Mouse (Mus musculus): ENCODE measurements around the gene Phrf1. TPM values are rescaled to one million over a fixed set of nuclear protein-coding genes. Genes with fewer than 3 reads are reported as not detected.

Gene Phrf1
- total RNA-seq (2015): 51.0 and 53.0 TPM in 2 replicates
- total RNA-seq (2017): 60.4 and 62.2 TPM in 2 replicates

GRCm38 (mm10) chr7:141228279-141229067 lies at the start of gene Phrf1:
Phrf1 (plus strand) TSS chr7:141228784.
- peak; percentile 98 for ATAC-seq (replicated peaks; ENCODE audit: poor library complexity)

- no peak for ATAC-seq (replicated peaks; ENCODE audit: poor library complexity)
These were observed 40.4 kb upstream of the Phrf1 start for GRCm38 (mm10) chr7:141188194-141188593.

- ATAC-seq (replicated peaks; ENCODE audit: poor library complexity): no peak
These were observed 39.9 kb upstream of the Phrf1 start for GRCm38 (mm10) chr7:141188733-141189132.

GRCm38 (mm10) chr7:141190220-141190619 lies 38.4 kb upstream of the Phrf1 start:
- ATAC-seq (replicated peaks; ENCODE audit: poor library complexity): no peak

- no peak for ATAC-seq (replicated peaks; ENCODE audit: poor library complexity)
These were observed 37.5 kb upstream of the Phrf1 start for GRCm38 (mm10) chr7:141191036-141191435.

- ATAC-seq (replicated peaks; ENCODE audit: poor library complexity): no peak
These were observed 36.5 kb upstream of the Phrf1 start for GRCm38 (mm10) chr7:141191796-141192685.

- ATAC-seq (replicated peaks; ENCODE audit: poor library complexity): 0 out of 2 replicates have a peak, but pooled peaks have one; percentile 9
These were observed 35.7 kb upstream of the Phrf1 start for GRCm38 (mm10) chr7:141192776-141193347.

GRCm38 (mm10) chr7:141193348-141193856 lies 35.2 kb upstream of the Phrf1 start:
- peak; percentile 0; the same call in 1 of the 2 replicates for ATAC-seq (replicated peaks; ENCODE audit: poor library complexity)

GRCm38 (mm10) chr7:141193948-141194347 lies 34.6 kb upstream of the Phrf1 start, which contains the start of the genes Hras and Lrrc56:
Hras (minus strand) TSS chr7:141194005.
Lrrc56 (plus strand) TSS chr7:141194157.
- ATAC-seq (replicated peaks; ENCODE audit: poor library complexity): peak; percentile 90

- no peak for ATAC-seq (replicated peaks; ENCODE audit: poor library complexity)
These were observed 34.2 kb upstream of the Phrf1 start for GRCm38 (mm10) chr7:141194409-141194808.

- ATAC-seq (replicated peaks; ENCODE audit: poor library complexity): peak; percentile 69
These were observed 33.8 kb upstream of the Phrf1 start for GRCm38 (mm10) chr7:141194830-141195229.

- no peak for ATAC-seq (replicated peaks; ENCODE audit: poor library complexity)
These were observed 32.8 kb upstream of the Phrf1 start for GRCm38 (mm10) chr7:141195754-141196153.

GRCm38 (mm10) chr7:141196619-141197282 lies 31.8 kb upstream of the Phrf1 start:
- no peak for ATAC-seq (replicated peaks; ENCODE audit: poor library complexity)

- ATAC-seq (replicated peaks; ENCODE audit: poor library complexity): no peak
These were observed 30.5 kb upstream of the Phrf1 start for GRCm38 (mm10) chr7:141198121-141198520.

- no peak for ATAC-seq (replicated peaks; ENCODE audit: poor library complexity)
These were observed 24.0 kb upstream of the Phrf1 start for GRCm38 (mm10) chr7:141204546-141204945.

GRCm38 (mm10) chr7:141205504-141205903 lies 23.1 kb upstream of the Phrf1 start:
- no peak for ATAC-seq (replicated peaks; ENCODE audit: poor library complexity)

GRCm38 (mm10) chr7:141206182-141206937 lies 22.2 kb upstream of the Phrf1 start:
- ATAC-seq (replicated peaks; ENCODE audit: poor library complexity): peak; percentile 28; the same call in 1 of the 2 replicates

- no peak for ATAC-seq (replicated peaks; ENCODE audit: poor library complexity)
These were observed 19.1 kb upstream of the Phrf1 start for GRCm38 (mm10) chr7:141209526-141209925.

GRCm38 (mm10) chr7:141210137-141210536 lies 18.4 kb upstream of the Phrf1 start:
- ATAC-seq (replicated peaks; ENCODE audit: poor library complexity): no peak

All from megakaryocyte progenitor cell, adult 5-6 weeks (primary cell).